Mouse (Mus musculus): Measurements from ENCODE around the gene Lipo2. TPM values are rescaled to one million over a fixed set of nuclear protein-coding genes. Genes with fewer than 3 reads are reported as not detected.
A peak's percentile ranks its signal among the peaks of the same experiment; 100 is the strongest.
"Not testable (repeated sequence)": the region's sequence is repeated elsewhere in the genome, so short reads cannot be mapped to it uniquely, and the experiment has no call there.

Lipo2 gene
- polyA plus RNA-seq (2015; fragmentation: Nextera tagmentation; extraction: Ambion mirVana), result not detected in 2 replicates

DNA sequence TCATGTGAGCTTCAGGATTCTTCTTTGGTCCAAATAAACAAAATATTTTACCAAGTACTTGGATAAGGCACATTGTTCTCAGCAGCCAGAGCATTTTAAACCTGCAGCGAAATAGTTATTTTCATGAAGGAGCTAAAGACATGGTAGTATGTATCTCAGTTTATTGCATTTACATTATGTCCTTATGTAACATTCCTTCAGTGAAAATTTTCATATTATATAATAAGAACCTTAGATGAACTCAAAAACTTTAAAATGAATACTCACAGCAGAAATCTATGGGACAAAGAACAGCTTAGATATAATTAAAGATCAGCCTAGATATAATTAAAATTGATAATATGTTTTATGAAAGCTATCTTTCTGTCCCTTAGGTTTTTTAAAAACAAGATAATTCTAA is at the start of gene Lipo2:
Lipo2 (minus strand) TSS at position 101 of the 400 bp plus-strand sequence.
- ATAC-seq (ENCODE audit: insufficient read depth); H3K4me2 ChIP-seq; H3K36me3 ChIP-seq (replicated peaks); H3K4me3 ChIP-seq (replicated peaks); H3K27ac ChIP-seq (replicated peaks); H3K9ac ChIP-seq; H3K4me1 ChIP-seq (replicated peaks); H3K27me3 ChIP-seq; H3K9me3 ChIP-seq (replicated peaks): not testable (repeated sequence)
- 68% methylated on average over 1 of the region's 1 CpGs for WGBS (ENCODE audit: insufficient replicate concordance)

DNA sequence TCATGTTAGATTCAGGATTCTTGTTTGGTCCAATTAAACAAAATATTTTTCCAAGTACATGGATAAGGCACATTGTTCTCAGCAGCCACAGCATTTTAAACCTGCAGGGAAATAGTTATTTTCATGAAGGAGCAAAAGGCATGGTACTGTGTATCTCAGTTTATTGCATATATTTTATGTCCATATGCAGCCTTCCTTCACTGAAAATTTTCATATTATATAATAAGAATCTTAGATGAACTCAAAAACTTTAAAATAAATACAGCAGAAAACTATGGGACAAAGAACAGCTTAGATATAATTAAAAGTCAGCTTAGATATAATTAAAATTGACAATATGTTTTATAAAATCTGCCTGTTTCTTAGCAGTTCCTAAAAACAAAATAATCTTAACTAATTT is 36.2 kb upstream of the Lipo2 start, which contains the start of gene Lipo1:
Lipo1 (minus strand) TSS at position 101 of the 400 bp plus-strand sequence.
- not testable (repeated sequence) for H3K36me3 ChIP-seq (replicated peaks); H3K9ac ChIP-seq; H3K9me3 ChIP-seq (replicated peaks); H3K4me2 ChIP-seq; ATAC-seq (ENCODE audit: insufficient read depth); H3K4me3 ChIP-seq (replicated peaks); H3K4me1 ChIP-seq (replicated peaks); H3K27me3 ChIP-seq; H3K27ac ChIP-seq (replicated peaks)

DNA sequence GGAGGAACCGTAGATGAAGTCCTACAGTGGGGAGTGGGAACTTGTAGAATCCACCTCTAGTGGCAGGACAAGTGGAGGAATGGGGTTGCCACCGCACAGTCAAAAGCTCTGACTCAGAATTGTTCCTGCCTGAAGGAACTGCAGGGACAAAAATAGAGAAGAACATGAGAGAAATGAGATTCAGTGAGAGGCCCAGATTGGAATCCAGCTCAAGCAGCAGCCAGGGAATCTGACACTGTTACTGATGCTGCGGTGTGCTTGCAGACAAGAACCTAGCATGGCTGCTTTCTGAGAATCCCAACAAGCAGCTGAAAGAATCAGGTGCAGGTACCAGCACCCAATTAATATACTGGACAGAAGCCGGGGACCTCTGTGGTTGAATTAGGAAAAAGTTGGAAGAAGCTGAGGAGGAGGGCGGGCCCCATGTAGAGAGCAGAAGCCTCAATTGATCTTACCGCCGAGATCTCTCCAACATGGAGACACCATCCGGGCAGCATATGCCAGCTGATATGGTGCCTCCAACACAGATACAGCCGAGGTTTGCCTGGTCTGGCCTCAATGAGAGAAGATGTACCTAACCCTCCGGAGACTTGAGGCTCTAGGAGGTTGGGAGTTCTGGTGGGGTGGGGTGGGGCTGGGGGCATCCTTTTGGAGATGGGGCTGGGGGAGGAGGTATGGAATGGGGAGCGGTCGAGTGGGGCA is 35.6 kb upstream of the Lipo2 start:
- Histone ChIP-seq H3K4me2 (no peak overlapping the region), H3K4me3 (replicated peaks) (no peak overlapping the region), H3K9ac (no peak overlapping the region), H3K27me3 (no peaks in the 10 kb centered on the region), H3K9me3 (replicated peaks) (no peaks in the 10 kb centered on the region), H3K27ac (replicated peaks) (no peak overlapping the region), H3K4me1 (replicated peaks) (no peaks in the 10 kb centered on the region), H3K36me3 (replicated peaks) (no peaks in the 10 kb centered on the region)
- ATAC-seq (ENCODE audit: insufficient read depth), result no peak
- 65% methylated on average over 12 of the region's 12 CpGs for WGBS (ENCODE audit: insufficient replicate concordance)

DNA sequence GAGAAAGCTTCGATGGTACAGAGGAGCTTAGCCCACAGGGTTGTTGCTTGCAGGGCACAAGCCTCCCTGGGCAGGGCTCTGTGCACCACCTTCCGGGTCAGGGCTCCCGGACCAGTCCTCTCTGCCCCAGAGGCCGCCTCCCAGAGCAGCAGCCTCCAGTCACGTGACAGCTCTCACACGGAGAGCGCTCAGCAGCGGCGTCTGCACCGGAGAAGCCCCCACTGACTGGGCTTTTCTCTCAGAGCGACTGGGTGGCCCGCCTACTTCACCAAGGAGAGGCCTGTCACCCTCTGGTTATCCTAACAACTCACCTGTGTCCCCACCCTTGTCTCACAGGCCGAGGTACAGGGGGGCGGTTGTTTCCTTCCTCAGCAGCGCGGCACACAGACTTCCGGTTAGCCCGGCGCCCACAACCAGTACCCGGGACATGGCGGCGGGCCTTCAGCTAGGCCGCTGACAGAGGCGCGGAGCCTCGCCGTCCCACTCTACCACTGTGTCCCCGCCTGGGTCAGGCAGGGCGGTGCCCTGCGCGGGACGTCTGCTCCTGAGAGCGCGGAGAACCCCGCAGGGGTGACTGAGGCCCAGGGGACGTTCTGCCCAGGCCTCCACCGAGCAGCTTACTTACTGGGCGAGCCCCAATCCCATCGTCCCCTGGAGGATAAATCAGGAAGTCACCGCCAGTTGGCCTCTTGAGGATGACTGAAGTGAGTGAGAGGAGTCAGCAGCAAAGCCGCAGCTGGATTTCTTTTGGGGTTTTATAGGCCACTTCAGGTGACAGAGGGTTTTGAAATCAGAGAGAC is 10.3 kb upstream of the Lipo2 start, which contains the start of gene Lipo3:
Lipo3 (minus strand) TSS at position 665 of the 800 bp plus-strand sequence.
- not testable (repeated sequence) for H3K9me3 ChIP-seq (replicated peaks); H3K27me3 ChIP-seq; H3K36me3 ChIP-seq (replicated peaks); H3K4me3 ChIP-seq (replicated peaks); H3K4me2 ChIP-seq; H3K9ac ChIP-seq; H3K27ac ChIP-seq (replicated peaks); H3K4me1 ChIP-seq (replicated peaks)
- WGBS (ENCODE audit: insufficient replicate concordance), result 37% methylated on average over 13 of the region's 41 CpGs
- peak; percentile 34; the same call in 1 of the 2 replicates for ATAC-seq (ENCODE audit: insufficient read depth)

Other genes starting within 250 kb of the Lipo2 start
- not detected in 2 replicates for gene Lipo4, start 233.6 kb downstream of the Lipo2 start, polyA plus RNA-seq (2015; fragmentation: Nextera tagmentation; extraction: Ambion mirVana)
- not detected in 2 replicates for gene Gm8978, start 126.1 kb downstream of the Lipo2 start, polyA plus RNA-seq (2015; fragmentation: Nextera tagmentation; extraction: Ambion mirVana)
- gene Lipo3, start 10.6 kb upstream of the Lipo2 start, polyA plus RNA-seq (2015; fragmentation: Nextera tagmentation; extraction: Ambion mirVana), result 2.7 and 2.9 TPM in 2 replicates
- not detected in 2 replicates for gene Lipo1, start 36.1 kb upstream of the Lipo2 start, polyA plus RNA-seq (2015; fragmentation: Nextera tagmentation; extraction: Ambion mirVana)
- gene Lipf, start 209.8 kb upstream of the Lipo2 start, polyA plus RNA-seq (2015; fragmentation: Nextera tagmentation; extraction: Ambion mirVana), result not detected in 2 replicates

Measured in liver, embryonic 15.5 days (tissue).